Mouse (Mus musculus) kidney, adult 9 months (tissue): ENCODE measurements around the gene Prss57.

ENCODE experiments used
- DNase-seq: peaks from one replicate; pipeline ENCODE4 v3.0.0; 2022

The Prss57 gene

DNA sequence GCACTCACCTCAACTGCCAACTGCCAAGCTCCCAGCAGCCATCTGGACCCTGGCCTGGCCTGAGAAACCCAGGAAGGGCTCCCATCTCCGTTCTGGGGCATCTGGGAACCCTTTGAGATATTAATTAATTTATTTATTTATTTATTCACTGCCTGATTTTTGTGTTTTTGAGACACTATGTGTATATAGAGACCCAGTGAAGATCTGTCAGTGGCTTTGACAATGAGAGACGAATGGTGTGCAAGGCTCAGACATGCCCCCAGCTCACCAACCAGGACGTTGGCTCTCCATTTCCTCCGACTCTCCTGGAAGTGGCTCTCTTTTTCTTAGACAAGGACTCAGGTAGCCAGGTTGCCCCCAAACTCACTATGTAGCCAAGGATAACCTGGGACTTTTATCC, at the start of gene Prss57:
Gene Prss57 (minus strand): TSS at position 101 of the 400 bp plus-strand sequence.
- DNase-seq = no peak

- DNase-seq = no peak
These were observed 49.3 kb upstream of the Prss57 start for GRCm38 (mm10) chr10:79840091-79840490.

GRCm38 (mm10) chr10:79838151-79838550, 47.4 kb upstream of the Prss57 start:
- DNase-seq = peak; percentile 34

DNA sequence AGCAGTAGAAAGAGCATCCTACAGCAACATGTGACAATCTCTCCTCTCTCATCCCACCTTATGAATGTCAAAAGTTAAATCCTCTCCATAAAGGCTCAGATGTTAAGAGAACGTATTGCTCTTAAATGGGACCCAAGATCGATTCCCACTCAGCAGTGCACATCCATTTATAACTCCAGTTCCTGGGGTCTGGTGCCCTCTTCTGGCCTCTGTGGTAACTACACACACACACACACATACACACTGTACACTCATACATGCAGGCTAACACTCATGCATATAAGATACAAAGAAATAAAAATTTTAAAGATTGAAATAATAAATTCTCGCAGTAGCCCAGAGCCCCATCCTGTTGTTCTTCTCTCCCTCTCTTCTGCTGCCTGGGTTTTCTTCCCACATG, 46.2 kb upstream of the Prss57 start:
- no peak for DNase-seq

DNA sequence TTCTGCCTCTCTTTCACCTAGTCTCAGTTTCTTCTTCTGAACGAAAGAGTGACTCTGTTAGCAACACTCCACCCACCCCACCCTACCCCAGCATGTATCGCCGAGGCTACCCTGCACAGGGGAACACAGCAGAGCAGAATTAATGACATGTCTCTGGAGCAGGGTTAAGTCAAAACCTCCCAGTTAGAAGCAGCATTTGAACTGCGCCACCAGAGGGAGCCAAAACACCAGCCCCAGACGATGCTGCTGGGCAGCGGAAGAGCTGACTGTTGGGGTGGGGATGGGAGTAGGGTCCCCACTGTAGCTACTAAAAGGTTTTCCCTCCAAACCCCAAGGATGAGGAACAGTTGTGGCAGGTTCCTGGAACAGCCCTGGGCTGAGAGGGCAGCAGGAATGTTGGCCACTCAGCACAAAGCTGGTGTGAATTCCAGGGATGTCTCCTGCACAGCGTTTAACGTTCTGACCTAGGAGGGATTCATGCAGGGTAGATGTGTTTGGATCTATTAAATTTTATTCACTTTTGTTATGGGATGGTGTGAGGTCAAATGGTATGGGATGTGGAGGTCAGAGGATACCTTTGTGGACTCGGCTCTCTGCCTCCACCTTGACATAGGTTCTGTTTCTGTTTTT, 44.1 kb upstream of the Prss57 start:
- peak; percentile 73 for DNase-seq

DNA sequence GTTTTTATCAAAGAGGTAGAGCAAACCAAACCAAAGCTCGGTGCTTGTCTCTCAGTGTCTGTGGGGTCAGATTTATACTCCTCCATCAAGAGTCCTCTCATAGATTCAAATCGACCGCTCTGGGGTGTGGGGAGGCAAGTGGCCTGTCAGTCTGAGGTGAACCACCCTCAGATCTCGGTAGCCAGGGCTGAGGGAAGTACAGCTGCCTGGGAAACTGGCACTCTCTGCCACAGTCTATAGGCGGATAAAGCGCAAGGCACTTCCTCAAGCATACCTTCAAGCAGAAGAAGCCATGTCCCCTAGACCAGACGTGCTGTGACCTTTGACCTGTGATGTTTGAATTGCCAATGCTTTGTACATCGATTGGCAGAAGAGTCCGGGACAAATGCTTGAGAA, 42.0 kb upstream of the Prss57 start:
- DNase-seq = no peak

DNA sequence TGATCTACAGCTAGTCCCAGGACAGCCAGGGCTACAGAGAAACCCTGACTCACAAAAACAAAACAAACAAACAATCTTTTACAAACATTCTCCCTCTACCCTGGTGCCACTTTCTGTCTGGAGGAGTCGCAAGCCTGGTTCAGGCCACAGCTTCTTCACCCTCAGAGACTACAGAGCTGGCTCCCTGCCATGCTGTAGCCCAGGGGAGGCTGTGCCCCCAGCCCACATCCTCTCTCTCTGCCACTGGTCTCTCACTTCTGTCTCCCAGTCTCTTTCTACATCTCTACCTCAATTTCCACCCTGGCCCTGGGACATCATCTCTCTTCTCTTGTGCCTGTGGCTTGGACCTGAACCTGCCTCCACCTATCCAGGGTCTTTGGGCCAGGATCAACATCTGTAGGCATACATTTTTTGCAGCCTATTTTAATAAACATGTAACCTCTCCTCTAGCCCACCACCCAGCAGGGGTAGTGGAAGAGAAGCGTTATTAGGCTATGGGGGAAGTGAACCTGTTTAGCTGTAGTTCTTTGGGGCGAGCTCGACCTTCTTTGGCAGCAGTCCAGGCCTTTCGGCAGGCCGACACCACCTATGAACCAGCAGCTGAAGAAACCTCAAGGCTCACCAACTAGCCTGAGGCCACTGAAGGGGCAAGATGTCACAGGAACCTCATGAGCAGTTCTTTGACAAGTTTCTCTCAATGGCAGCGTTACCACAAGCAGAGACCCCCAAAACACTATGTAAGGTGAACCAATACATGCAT, 41.4 kb upstream of the Prss57 start:
- no peak for DNase-seq

DNA sequence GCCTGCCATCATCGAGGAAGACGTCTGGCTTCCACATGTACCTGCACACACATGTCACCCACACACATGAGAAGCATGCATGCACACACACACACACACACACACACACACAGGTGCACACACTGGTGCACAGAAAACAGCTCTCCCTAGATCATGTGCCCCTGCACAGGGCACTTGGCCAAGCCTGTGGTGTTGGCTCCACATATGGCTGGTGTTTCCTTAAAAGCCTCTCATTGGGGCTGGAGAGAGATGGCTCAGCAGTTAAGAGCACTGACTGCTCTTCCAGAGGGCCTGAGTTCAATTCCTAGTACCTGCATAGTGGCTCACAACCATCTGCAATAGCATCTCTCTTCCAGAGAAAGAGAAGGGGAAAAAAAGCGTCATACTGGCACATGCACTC, 40.8 kb upstream of the Prss57 start:
- no peak for DNase-seq

- peak; percentile 46 for DNase-seq
These were observed 33.7 kb upstream of the Prss57 start for GRCm38 (mm10) chr10:79824413-79824812.

DNA sequence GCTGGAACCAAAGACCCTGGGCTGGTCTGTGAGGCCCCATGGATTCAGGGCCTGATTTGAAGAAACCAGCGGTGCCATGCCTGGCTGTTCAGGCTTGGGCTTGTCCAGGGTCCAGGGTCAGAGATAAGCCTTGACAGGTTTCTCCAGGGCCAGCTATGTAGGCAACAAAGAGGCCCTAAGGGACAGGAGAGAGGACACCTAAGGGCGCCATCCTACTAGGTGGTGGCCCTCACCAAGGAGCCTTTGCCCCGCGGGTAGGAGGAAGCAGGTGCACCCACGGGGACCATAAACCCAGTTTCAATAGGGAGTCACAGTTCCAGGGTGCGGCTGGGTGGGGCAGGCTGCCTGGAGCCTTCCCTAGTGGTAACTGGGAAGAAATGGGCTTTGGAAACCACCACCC, 32.2 kb upstream of the Prss57 start:
- DNase-seq = peak; percentile 18

DNA sequence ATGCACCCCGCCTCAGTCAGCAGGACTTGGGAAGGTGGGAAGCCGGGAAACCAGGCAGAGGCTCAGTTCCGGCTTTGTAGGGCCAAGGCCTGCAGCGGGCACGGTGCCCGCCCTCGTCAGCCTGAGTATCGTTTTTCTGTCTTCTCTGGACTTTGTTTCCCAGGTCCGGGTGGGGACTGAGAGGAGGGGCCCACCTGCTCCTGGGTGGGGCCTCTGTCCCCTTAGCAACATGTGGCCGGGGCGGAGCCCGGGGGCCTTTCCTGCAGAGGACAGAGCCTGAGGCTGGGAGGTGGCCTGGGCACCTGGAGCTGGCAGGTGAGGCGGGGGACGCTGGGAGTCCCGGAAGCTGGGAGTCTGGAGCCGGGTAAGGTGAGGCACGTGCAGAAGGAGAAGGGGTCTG, 31.6 kb upstream of the Prss57 start:
- DNase-seq = peak; percentile 90

- no peak for DNase-seq
These were observed 31.0 kb upstream of the Prss57 start for GRCm38 (mm10) chr10:79821731-79822130.

GRCm38 (mm10) chr10:79820782-79821181, 30.0 kb upstream of the Prss57 start, which contains the start of gene Misp:
Misp (plus strand) TSS chr10:79820989.
- peak; percentile 59 for DNase-seq

GRCm38 (mm10) chr10:79820277-79820676, 29.5 kb upstream of the Prss57 start:
- peak; percentile 19 for DNase-seq

GRCm38 (mm10) chr10:79819606-79820005, 28.8 kb upstream of the Prss57 start:
- DNase-seq = peak; percentile 19

- no peak for DNase-seq
These were observed 27.5 kb upstream of the Prss57 start for GRCm38 (mm10) chr10:79818225-79818624.

GRCm38 (mm10) chr10:79817111-79817510, 26.4 kb upstream of the Prss57 start:
- peak; percentile 17 for DNase-seq

- peak; percentile 91 for DNase-seq
These were observed 25.1 kb upstream of the Prss57 start for GRCm38 (mm10) chr10:79815671-79816494.

GRCm38 (mm10) chr10:79814271-79814842, 23.6 kb upstream of the Prss57 start:
- DNase-seq = peak; percentile 89

DNA sequence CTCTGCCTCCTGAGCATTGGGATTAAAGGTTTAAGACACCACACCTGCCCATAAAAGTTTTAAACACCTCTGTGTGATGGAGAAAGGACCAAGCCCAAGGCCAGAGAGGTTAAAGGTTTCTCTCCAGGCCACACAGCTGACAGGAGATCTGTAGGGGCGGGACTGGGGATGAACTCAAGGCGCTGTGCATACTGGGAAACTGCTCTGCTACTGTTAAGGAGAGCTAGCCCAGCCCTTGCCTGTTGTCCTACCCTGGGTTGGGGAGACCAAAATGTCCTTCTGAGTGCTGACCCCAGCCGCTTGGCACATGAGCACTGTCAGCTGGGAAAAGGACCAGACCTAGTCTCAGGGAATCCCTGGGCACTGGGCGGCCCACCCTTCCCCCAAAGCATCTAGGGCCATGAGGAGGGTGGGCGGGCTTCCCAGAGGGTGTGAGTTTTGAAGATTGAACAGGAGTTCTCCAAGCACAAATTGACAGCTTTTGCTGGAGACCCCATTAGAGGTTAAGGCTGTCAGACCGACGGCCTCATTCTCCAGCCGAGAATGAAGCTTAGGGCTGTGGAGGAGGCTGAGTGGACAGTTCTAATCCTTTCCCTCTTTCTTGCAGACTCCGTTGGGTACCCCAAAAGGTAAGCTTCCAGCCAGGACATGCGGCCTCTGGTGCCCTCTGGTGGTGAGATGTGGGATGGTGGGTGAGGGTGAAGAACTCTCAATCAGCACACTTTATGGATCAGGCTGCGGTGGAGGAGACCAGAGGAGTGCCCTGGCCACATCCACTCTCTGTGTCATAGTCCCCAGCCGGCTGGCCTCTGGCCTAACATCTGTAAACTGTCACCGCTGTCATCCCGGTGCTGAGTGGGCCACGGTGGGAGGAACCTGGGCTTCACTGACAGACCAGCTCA, 21.2 kb upstream of the Prss57 start:
- DNase-seq = peak; percentile 91

GRCm38 (mm10) chr10:79808728-79809127, 18.0 kb upstream of the Prss57 start:
- DNase-seq = peak; percentile 37

DNA sequence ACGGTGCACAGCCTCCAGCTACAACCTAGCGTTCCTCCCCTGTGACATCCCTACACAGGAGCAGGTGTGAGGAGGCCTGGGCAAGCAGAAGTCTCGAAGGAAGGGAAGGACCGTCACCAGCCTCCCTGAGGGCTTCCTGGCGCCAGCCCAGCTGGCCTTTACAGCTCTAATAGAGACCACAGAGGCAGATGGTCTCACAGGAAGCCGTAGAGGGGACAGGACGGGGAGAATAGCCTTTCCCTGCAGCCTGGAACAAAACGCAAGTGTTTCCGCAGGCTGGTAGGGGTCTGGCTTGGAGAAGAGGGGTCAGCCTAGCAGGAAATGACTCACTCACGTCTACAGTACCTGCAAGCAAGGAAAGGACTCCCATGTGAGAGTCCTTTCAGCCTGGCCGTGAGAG, 17.1 kb upstream of the Prss57 start:
- DNase-seq = peak; percentile 59
